Mouse (Mus musculus) small intestine, adult 2 months (tissue): ENCODE measurements around the gene Adgrb3.

ENCODE experiments used
- CTCF ChIP-seq: fragments of 200-500 bp; IDR thresholded peaks from 2 replicates; pipeline ENCODE4 v1.5.1; 2012; ENCODE audit warnings: low read depth, mild to moderate bottlenecking, control low read depth, inconsistent platforms, low read length, moderate library complexity, mixed read lengths; ENCODE audit not compliant: insufficient replicate concordance, insufficient read length; ENCODE audit errors: extremely low read depth
- POLR2A ChIP-seq: fragments of 200-500 bp; IDR thresholded peaks from 2 replicates; pipeline ENCODE4 v1.6.1; 2012; ENCODE audit warnings: low read depth, mild to moderate bottlenecking, control low read depth, inconsistent platforms, low read length, moderate library complexity

- TF ChIP-seq POLR2A (no peak), CTCF (no peak)
These were observed 548.0 kb downstream of the Adgrb3 start for GRCm38 (mm10) chr1:25281471-25281870.
